Mouse (Mus musculus) forebrain, postnatal 0 days (tissue): ENCODE data around the gene 1700012P22Rik. TPM values are rescaled to one million over a fixed set of nuclear protein-coding genes. Genes with fewer than 3 reads are reported as not detected.

ENCODE experiments used
- ATAC-seq: fragments of 200-750 bp; cut with Nextera tagmentation; 2 replicates; pipeline ENCODE4 v1.8.0; 2017; ENCODE audit warnings: mild to moderate bottlenecking, moderate library complexity
- DNase-seq: peaks from one replicate; pipeline ENCODE4 v3.0.0-alpha.2; 2015
- H3K27ac ChIP-seq: fragments of 300-500 bp; sonication (generic); 2 replicates; pipeline ENCODE4 v1.5.1; 2014; ENCODE audit warnings: low read depth, mild to moderate bottlenecking, antibody characterized with exemption, low read length, moderate library complexity, mixed read lengths
- H3K27me3 ChIP-seq: fragments of 300-500 bp; sonication (generic); 2 replicates; pipeline ENCODE4 v1.6.1; 2014; ENCODE audit warnings: mild to moderate bottlenecking, low read length, mixed read lengths; ENCODE audit not compliant: insufficient read depth
- H3K36me3 ChIP-seq: fragments of 300-500 bp; sonication (generic); 2 replicates; pipeline ENCODE4 v1.6.1; 2014; ENCODE audit warnings: mild to moderate bottlenecking, moderate library complexity; ENCODE audit not compliant: insufficient read depth
- H3K4me1 ChIP-seq: fragments of 300-500 bp; sonication (generic); 2 replicates; pipeline ENCODE4 v1.6.1; 2014; ENCODE audit warnings: antibody characterized with exemption; ENCODE audit not compliant: insufficient read depth
- H3K4me2 ChIP-seq: fragments of 300-500 bp; sonication (generic); 2 replicates; pipeline ENCODE4 v1.6.1; 2014; ENCODE audit warnings: low read depth, mild to moderate bottlenecking, moderate library complexity
- H3K4me3 ChIP-seq: fragments of 300-500 bp; sonication (generic); 2 replicates; pipeline ENCODE4 v1.5.1; 2014; ENCODE audit warnings: low read depth, low read length, mixed read lengths
- H3K9ac ChIP-seq: fragments of 300-500 bp; sonication (generic); 2 replicates; pipeline ENCODE4 v1.6.1; 2014; ENCODE audit warnings: mild to moderate bottlenecking
- H3K9me3 ChIP-seq: fragments of 300-500 bp; sonication (generic); 2 replicates; pipeline ENCODE4 v1.6.1; 2016; ENCODE audit warnings: low read length
- CTCF ChIP-seq: sonication (generic); IDR thresholded peaks from 2 replicates; pipeline ENCODE4 v1.5.1; 2016; ENCODE audit warnings: antibody characterized with exemption, control low read depth, low read depth
- WGBS: fragments of 180-500 bp; shearing (Covaris S2); extraction: QIAGEN DNeasy Blood & Tissue Kit; methylation state at CpG from one replicate; pipeline ENCODE4 v1.1.7; 2014; 5-methylcytosine and 5-hydroxymethylcytosine counted together
- polyA plus RNA-seq: library from polyadenylated mRNA; unstranded; fragments of >200 nt; fragmentation: Nextera tagmentation; extraction: Ambion mirVana; gene quantifications from 2 replicates; pipeline ENCODE4 v1.2.1, GENCODE M21; 2015
- total RNA-seq: library from RNA; depleted of rRNA; stranded (reverse); fragments of >200 nt; gene quantifications from 2 replicates; pipeline ENCODE4 v1.2.3, GENCODE M21; 2014; rRNA removed

Gene 1700012P22Rik
- total and polyA plus RNA-seq, 2 experiments from 2014 or later, result not detected

- DNase-seq (no peak), ATAC-seq (no peak)
- Histone ChIP-seq H3K4me1 (no peaks in the 10 kb centered on the region), H3K4me2 (no peak overlapping the region), H3K27me3 (no peaks in the 10 kb centered on the region), H3K27ac (no peak overlapping the region), H3K4me3 (no peak overlapping the region), H3K36me3 (no peaks in the 10 kb centered on the region), H3K9ac (no peak overlapping the region), H3K9me3 (peaks cover 18% of the 10 kb centered on the region; the same call in 1 of the 2 replicates)
- WGBS, result 68% methylated on average over 3 of the region's 3 CpGs
- no peak for TF ChIP-seq CTCF
Measured at GRCm38 (mm10) chr4:144406261-144406660, 32.3 kb downstream of the 1700012P22Rik start.

- Histone ChIP-seq H3K4me1 (no peaks in the 10 kb centered on the region), H3K27me3 (no peaks in the 10 kb centered on the region), H3K4me2 (no peak overlapping the region), H3K36me3 (no peaks in the 10 kb centered on the region), H3K27ac (no peak overlapping the region), H3K9me3 (peaks cover 15% of the 10 kb centered on the region; the same call in 1 of the 2 replicates), H3K9ac (no peak overlapping the region), H3K4me3 (no peak overlapping the region)
- WGBS, result 11% methylated on average over 17 of the region's 17 CpGs
- DNase-seq (no peak), ATAC-seq (no peak)
- no peak for TF ChIP-seq CTCF
Measured at GRCm38 (mm10) chr4:144404456-144405086, 34.0 kb downstream of the 1700012P22Rik start.

GRCm38 (mm10) chr4:144402712-144403111, 35.9 kb downstream of the 1700012P22Rik start:
- H3K9me3 ChIP-seq, result peaks cover 7% of the 10 kb centered on the region; the same call in 1 of the 2 replicates
- no peak overlapping the region for H3K4me3 ChIP-seq
- H3K4me1 ChIP-seq, result no peaks in the 10 kb centered on the region
- DNase-seq (no peak), ATAC-seq (no peak)
- no peak overlapping the region for H3K4me2 ChIP-seq
- H3K36me3 ChIP-seq, result no peaks in the 10 kb centered on the region
- no peak overlapping the region for H3K9ac ChIP-seq
- no peak overlapping the region for H3K27ac ChIP-seq
- WGBS, result 91% methylated on average over 4 of the region's 4 CpGs
- H3K27me3 ChIP-seq, result no peaks in the 10 kb centered on the region
- TF ChIP-seq CTCF, result no peak

- WGBS, result 49% methylated on average over 3 of the region's 3 CpGs
Measured at GRCm38 (mm10) chr4:144396316-144396715, 42.3 kb downstream of the 1700012P22Rik start.

GRCm38 (mm10) chr4:144377911-144378310, 60.7 kb downstream of the 1700012P22Rik start, which contains the start of gene Pramef20:
TSS of gene Pramef20 (minus strand) at chr4:144377933.
- Histone ChIP-seq H3K27ac (no peak within 1 kb of the TSS), H3K27me3 (no peaks in the 10 kb centered on the region), H3K4me1 (no peaks in the 10 kb centered on the region), H3K9me3 (peaks cover 42% of the 10 kb centered on the region; the same call in 1 of the 2 replicates), H3K4me3 (no peak within 1 kb of the TSS), H3K9ac (no peak within 1 kb of the TSS), H3K36me3 (no peaks in the 10 kb centered on the region), H3K4me2 (no peak within 1 kb of the TSS)
- 50% methylated on average over 2 of the region's 2 CpGs for WGBS
- no peak for DNase-seq
- no peak for TF ChIP-seq CTCF
- ATAC-seq, result no peak

More at GRCm38 (mm10) chr4:144396316-144396715, 42.3 kb downstream of the 1700012P22Rik start:
- Histone ChIP-seq H3K36me3 (no peaks in the 10 kb centered on the region), H3K9ac (no peak overlapping the region), H3K27ac (no peak overlapping the region), H3K4me1 (no peaks in the 10 kb centered on the region), H3K9me3 (peaks cover 34% of the 10 kb centered on the region), H3K4me2 (no peak overlapping the region), H3K27me3 (no peaks in the 10 kb centered on the region), H3K4me3 (no peak overlapping the region)
- ATAC-seq, result no peak
- no peak for DNase-seq
- no peak for TF ChIP-seq CTCF

Other genes with a start within 250 kb of the 1700012P22Rik start
- not detected in 2 replicates for gene Oog2, start 248.1 kb downstream of the 1700012P22Rik start, total RNA-seq
- not detected in 2 replicates for gene Oog2, start 248.1 kb downstream of the 1700012P22Rik start, polyA plus RNA-seq
- gene C87977, start 225.5 kb downstream of the 1700012P22Rik start, total RNA-seq, result not detected in 2 replicates
- gene C87977, start 225.5 kb downstream of the 1700012P22Rik start, polyA plus RNA-seq, result not detected in 2 replicates
- gene Pramel5, start 158.3 kb downstream of the 1700012P22Rik start, total RNA-seq, result not detected in 2 replicates
- not detected in 2 replicates for gene Pramel5, start 158.3 kb downstream of the 1700012P22Rik start, polyA plus RNA-seq
- gene Gm13128, start 108.5 kb downstream of the 1700012P22Rik start, total RNA-seq, result not detected in 2 replicates
- not detected in 2 replicates for gene Gm13128, start 108.5 kb downstream of the 1700012P22Rik start, polyA plus RNA-seq
- gene Gm13119, start 80.8 kb downstream of the 1700012P22Rik start, total RNA-seq, result not detected in 2 replicates
- gene Gm13119, start 80.8 kb downstream of the 1700012P22Rik start, polyA plus RNA-seq, result not detected in 2 replicates
- not detected in 2 replicates for gene Pramef20, start 60.8 kb downstream of the 1700012P22Rik start, total RNA-seq
- gene Pramef20, start 60.8 kb downstream of the 1700012P22Rik start, polyA plus RNA-seq, result not detected in 2 replicates
- gene Pramef12, start 30.3 kb downstream of the 1700012P22Rik start, total RNA-seq, result not detected in 2 replicates
- not detected in 2 replicates for gene Pramef12, start 30.3 kb downstream of the 1700012P22Rik start, polyA plus RNA-seq
- gene Gm9944, start 14.5 kb upstream of the 1700012P22Rik start, total RNA-seq, result not detected in 2 replicates
- not detected in 2 replicates for gene Gm9944, start 14.5 kb upstream of the 1700012P22Rik start, polyA plus RNA-seq
- gene Aadacl3, start 25.0 kb upstream of the 1700012P22Rik start, total RNA-seq, result not detected in 2 replicates
- not detected in 2 replicates for gene Aadacl3, start 25.0 kb upstream of the 1700012P22Rik start, polyA plus RNA-seq
- not detected in 2 replicates for gene 9430007A20Rik, start 81.0 kb upstream of the 1700012P22Rik start, total RNA-seq
- gene 9430007A20Rik, start 81.0 kb upstream of the 1700012P22Rik start, polyA plus RNA-seq, result not detected in 2 replicates
- gene Gm13124, start 126.4 kb upstream of the 1700012P22Rik start, total RNA-seq, result not detected in 2 replicates
- not detected in 2 replicates for gene Gm13124, start 126.4 kb upstream of the 1700012P22Rik start, polyA plus RNA-seq
- not detected in 2 replicates for gene Aadacl4, start 174.9 kb upstream of the 1700012P22Rik start, total RNA-seq
- gene Aadacl4, start 174.9 kb upstream of the 1700012P22Rik start, polyA plus RNA-seq, result not detected in 2 replicates
- not detected in 2 replicates for gene Gm436, start 247.6 kb upstream of the 1700012P22Rik start, total RNA-seq
- not detected in 2 replicates for gene Gm436, start 247.6 kb upstream of the 1700012P22Rik start, polyA plus RNA-seq